Mouse (Mus musculus): ENCODE measurements around the gene Trpm3. TPM values are rescaled to one million over a fixed set of nuclear protein-coding genes. Genes with fewer than 3 reads are reported as not detected.

Gene Trpm3
- polyA plus RNA-seq, 1 experiment from 2014 or later = 17.5 TPM

DNA sequence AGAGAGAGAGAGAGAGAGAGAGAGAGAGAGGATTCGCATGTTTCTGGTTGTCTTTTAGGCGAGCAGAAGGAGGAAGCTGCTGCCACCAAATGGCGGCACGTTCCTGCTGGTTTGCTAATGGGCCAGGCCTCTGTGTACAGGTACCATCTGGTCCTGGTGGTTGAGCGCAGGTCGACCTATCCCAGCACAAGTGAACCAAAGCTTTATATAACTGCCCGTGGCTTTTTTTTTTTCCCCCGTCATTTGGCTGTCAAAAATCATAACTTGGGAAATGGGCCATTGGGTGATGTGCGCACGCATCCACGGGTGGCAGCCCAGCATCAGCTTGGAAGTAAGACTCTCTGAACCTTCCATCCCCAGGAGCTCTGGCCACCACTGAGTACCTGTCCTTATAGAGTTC, 745.5 kb downstream of the Trpm3 start:
- ATAC-seq = peak; percentile 85

DNA sequence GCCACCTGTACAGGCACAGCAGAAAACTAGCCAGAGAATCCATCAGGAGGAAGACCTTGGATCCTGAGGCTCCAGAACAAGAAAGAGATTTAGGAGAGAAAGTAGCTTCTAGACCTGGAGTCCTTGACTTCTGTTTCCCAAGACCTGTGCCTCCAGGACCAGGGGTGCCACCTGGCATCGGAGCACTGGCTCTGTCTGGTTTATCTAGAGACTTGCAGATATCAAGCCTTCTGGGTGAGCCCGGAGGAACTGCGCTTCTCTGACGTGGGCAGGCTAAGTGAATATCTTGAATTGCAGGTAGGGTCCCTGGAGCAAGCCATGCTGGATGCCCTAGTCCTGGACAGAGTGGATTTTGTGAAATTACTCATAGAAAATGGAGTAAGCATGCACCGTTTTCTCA, 746.2 kb downstream of the Trpm3 start:
- Histone ChIP-seq H3K9me3 (ENCODE audit: control insufficient read depth, low read length) (no peaks in the 10 kb centered on the region), H3K4me2 (ENCODE audit: low read length) (no peak overlapping the region), H3K36me3 (ENCODE audit: control insufficient read depth, insufficient read depth) (no peaks in the 10 kb centered on the region), H3K9ac (replicated peaks; ENCODE audit: low read depth, low read length) (no peak overlapping the region), H3K4me3 (replicated peaks; ENCODE audit: low read length) (no peak overlapping the region), H3K27me3 (replicated peaks; ENCODE audit: control insufficient read depth, insufficient read depth, low read length) (no peaks in the 10 kb centered on the region), H3K4me1 (replicated peaks; ENCODE audit: control insufficient read depth, insufficient read depth, low read length) (peaks cover 4% of the 10 kb centered on the region; the same call in 1 of the 2 replicates), H3K27ac (ENCODE audit: low read length) (no peak overlapping the region)
- no peak for ATAC-seq
- 91% methylated on average over 5 of the region's 5 CpGs for WGBS

More for the DNA sequence above, 745.5 kb downstream of the Trpm3 start:
- no peaks in the 10 kb centered on the region for H3K9me3 ChIP-seq (ENCODE audit: control insufficient read depth, low read length)
- peak overlapping the region; percentile 50 for H3K4me2 ChIP-seq (ENCODE audit: low read length)
- H3K27ac ChIP-seq (ENCODE audit: low read length) = no peak overlapping the region
- no peak overlapping the region for H3K9ac ChIP-seq (replicated peaks; ENCODE audit: low read depth, low read length)
- 43% methylated on average over 11 of the region's 11 CpGs for WGBS
- H3K36me3 ChIP-seq (ENCODE audit: control insufficient read depth, insufficient read depth) = no peaks in the 10 kb centered on the region
- H3K4me3 ChIP-seq (replicated peaks; ENCODE audit: low read length) = no peak overlapping the region
- no peaks in the 10 kb centered on the region for H3K27me3 ChIP-seq (replicated peaks; ENCODE audit: control insufficient read depth, insufficient read depth, low read length)
- H3K4me1 ChIP-seq (replicated peaks; ENCODE audit: control insufficient read depth, insufficient read depth, low read length) = peaks cover 4% of the 10 kb centered on the region; the same call in 1 of the 2 replicates

DNA sequence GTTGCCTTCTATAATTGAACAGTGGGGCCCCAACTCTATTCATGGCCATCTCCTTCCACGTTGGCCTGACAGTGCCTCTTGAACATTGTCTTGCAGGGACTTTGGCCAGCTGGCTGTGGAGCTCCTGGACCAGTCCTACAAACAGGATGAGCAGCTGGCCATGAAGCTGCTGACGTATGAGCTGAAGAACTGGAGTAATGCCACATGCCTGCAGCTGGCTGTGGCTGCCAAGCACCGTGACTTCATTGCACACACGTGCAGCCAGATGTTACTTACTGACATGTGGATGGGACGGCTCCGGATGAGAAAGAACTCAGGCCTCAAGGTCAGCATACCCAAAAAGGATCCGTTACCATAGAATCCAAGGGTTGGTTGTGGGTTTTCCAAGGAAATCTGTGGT, 763.0 kb downstream of the Trpm3 start:
- whole genome bisulfite sequencing = 90% methylated on average over 7 of the region's 7 CpGs
- Histone ChIP-seq H3K4me2 (ENCODE audit: low read length) (no peak overlapping the region), H3K4me3 (replicated peaks; ENCODE audit: low read length) (no peak overlapping the region), H3K4me1 (replicated peaks; ENCODE audit: control insufficient read depth, insufficient read depth, low read length) (peaks cover 10% of the 10 kb centered on the region), H3K36me3 (ENCODE audit: control insufficient read depth, insufficient read depth) (no peaks in the 10 kb centered on the region), H3K27me3 (replicated peaks; ENCODE audit: control insufficient read depth, insufficient read depth, low read length) (no peaks in the 10 kb centered on the region), H3K27ac (ENCODE audit: low read length) (no peak overlapping the region), H3K9ac (replicated peaks; ENCODE audit: low read depth, low read length) (no peak overlapping the region), H3K9me3 (ENCODE audit: control insufficient read depth, low read length) (no peaks in the 10 kb centered on the region)
- no peak for ATAC-seq

DNA sequence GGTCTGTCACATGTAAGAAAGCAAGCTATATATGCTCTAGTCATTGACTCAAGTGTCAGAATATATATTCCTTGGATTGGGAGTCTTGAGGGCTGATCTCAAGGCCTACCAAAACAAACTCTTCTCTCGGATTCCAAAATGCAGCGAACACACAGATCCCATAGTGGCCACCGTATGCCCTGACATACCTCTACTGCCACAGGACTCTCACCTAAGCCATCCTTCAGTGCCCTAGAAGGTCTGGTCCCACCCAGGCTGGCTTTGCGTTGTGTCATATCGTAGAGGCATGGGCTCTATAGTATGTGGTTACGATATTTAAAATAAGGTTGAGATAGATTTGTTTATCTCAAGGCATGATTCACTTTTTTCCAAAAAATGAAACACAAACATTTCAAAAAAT, 763.5 kb downstream of the Trpm3 start:
- H3K27me3 ChIP-seq (replicated peaks; ENCODE audit: control insufficient read depth, insufficient read depth, low read length) = no peaks in the 10 kb centered on the region
- no peak overlapping the region for H3K27ac ChIP-seq (ENCODE audit: low read length)
- no peaks in the 10 kb centered on the region for H3K9me3 ChIP-seq (ENCODE audit: control insufficient read depth, low read length)
- H3K4me1 ChIP-seq (replicated peaks; ENCODE audit: control insufficient read depth, insufficient read depth, low read length) = peaks cover 10% of the 10 kb centered on the region
- no peak for ATAC-seq
- WGBS = 97% methylated on average over 6 of the region's 6 CpGs
- no peak overlapping the region for H3K4me2 ChIP-seq (ENCODE audit: low read length)
- no peak overlapping the region for H3K9ac ChIP-seq (replicated peaks; ENCODE audit: low read depth, low read length)
- no peak overlapping the region for H3K4me3 ChIP-seq (replicated peaks; ENCODE audit: low read length)
- H3K36me3 ChIP-seq (ENCODE audit: control insufficient read depth, insufficient read depth) = no peaks in the 10 kb centered on the region

DNA sequence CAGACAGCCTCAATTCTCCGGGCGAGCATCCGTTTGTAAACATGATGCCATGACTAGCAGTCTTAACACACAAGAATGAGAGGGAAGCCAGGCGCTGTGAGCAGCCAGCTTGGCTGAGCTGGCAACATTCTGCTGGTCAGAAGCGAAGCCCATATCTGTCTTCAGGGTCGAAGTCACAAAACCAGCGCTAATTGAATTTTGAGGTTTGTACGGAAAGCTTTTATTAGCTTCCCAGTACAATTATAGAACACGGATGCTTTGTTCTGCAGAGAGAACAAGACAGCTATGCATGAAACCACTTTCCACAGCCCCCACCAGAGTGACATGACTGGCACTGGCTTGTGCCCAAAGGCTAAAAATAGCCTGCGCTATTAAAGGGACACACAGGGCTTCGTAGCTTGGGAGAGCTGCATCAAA, 766.2 kb downstream of the Trpm3 start:
- Histone ChIP-seq H3K27ac (ENCODE audit: low read length) (peak overlapping the region; percentile 87), H3K4me2 (ENCODE audit: low read length) (peak overlapping the region; percentile 40), H3K9me3 (ENCODE audit: control insufficient read depth, low read length) (no peaks in the 10 kb centered on the region), H3K9ac (replicated peaks; ENCODE audit: low read depth, low read length) (peak overlapping the region; percentile 32; the same call in 1 of the 2 replicates), H3K4me1 (replicated peaks; ENCODE audit: control insufficient read depth, insufficient read depth, low read length) (peaks cover 10% of the 10 kb centered on the region), H3K4me3 (replicated peaks; ENCODE audit: low read length) (no peak overlapping the region), H3K36me3 (ENCODE audit: control insufficient read depth, insufficient read depth) (no peaks in the 10 kb centered on the region; the same call in 1 of the 2 replicates), H3K27me3 (replicated peaks; ENCODE audit: control insufficient read depth, insufficient read depth, low read length) (no peaks in the 10 kb centered on the region)
- peak; percentile 90 for ATAC-seq
- WGBS = 31% methylated on average over 11 of the region's 11 CpGs

DNA sequence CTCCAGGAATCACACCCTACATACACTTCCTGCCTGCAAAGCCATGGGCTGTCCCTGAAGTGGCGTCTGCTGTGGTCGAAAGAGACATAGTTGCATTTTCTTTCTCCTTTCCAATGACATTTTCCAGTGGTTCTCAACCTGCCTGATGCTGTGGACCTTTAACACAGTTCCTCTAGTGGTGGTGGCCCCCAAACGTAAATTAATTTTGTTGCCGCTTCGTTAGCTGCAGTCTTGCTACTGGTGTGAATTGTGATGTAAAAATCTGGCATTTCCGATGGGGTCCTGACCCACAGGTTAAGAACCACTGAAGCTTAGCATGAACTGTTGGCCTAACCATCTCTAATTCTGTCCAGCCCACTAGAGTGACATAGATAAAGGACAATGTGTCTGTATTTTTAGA, 771.8 kb downstream of the Trpm3 start:
- H3K4me2 ChIP-seq (ENCODE audit: low read length) = no peak overlapping the region
- H3K27ac ChIP-seq (ENCODE audit: low read length) = no peak overlapping the region
- WGBS = 80% methylated on average over 6 of the region's 6 CpGs

DNA sequence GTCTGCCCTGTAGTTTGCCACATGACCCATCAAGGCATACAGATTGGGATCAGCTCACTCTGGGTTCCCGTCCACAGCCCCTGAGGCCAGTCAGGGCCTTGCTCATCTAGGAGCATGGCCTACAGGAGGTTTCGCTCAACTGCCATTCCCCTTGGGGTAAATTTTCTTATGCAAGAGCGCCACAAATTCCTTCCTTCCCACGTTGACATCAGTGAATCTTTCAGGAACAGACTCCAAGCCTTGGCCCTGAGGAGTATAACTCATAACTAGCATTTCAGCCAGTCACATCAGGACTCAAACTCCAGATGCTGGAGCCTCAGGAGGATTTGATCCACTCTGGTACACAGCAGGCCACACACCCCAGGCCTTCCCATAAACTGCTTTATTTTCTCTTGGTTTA, 774.1 kb downstream of the Trpm3 start:
- H3K27ac ChIP-seq (ENCODE audit: low read length) = no peak overlapping the region
- no peak overlapping the region for H3K9ac ChIP-seq (replicated peaks; ENCODE audit: low read depth, low read length)
- H3K4me3 ChIP-seq (replicated peaks; ENCODE audit: low read length) = no peak overlapping the region
- no peaks in the 10 kb centered on the region; the same call in 1 of the 2 replicates for H3K36me3 ChIP-seq (ENCODE audit: control insufficient read depth, insufficient read depth)
- no peak overlapping the region for H3K4me2 ChIP-seq (ENCODE audit: low read length)
- H3K4me1 ChIP-seq (replicated peaks; ENCODE audit: control insufficient read depth, insufficient read depth, low read length) = peaks cover 13% of the 10 kb centered on the region
- no peaks in the 10 kb centered on the region for H3K27me3 ChIP-seq (replicated peaks; ENCODE audit: control insufficient read depth, insufficient read depth, low read length)
- 88% methylated on average over 4 of the region's 4 CpGs for WGBS
- no peaks in the 10 kb centered on the region for H3K9me3 ChIP-seq (ENCODE audit: control insufficient read depth, low read length)
- ATAC-seq = no peak

More for the DNA sequence above, 771.8 kb downstream of the Trpm3 start:
- H3K4me3 ChIP-seq (replicated peaks; ENCODE audit: low read length) = no peak overlapping the region
- no peak for ATAC-seq
- H3K27me3 ChIP-seq (replicated peaks; ENCODE audit: control insufficient read depth, insufficient read depth, low read length) = no peaks in the 10 kb centered on the region
- no peaks in the 10 kb centered on the region for H3K9me3 ChIP-seq (ENCODE audit: control insufficient read depth, low read length)
- no peak overlapping the region for H3K9ac ChIP-seq (replicated peaks; ENCODE audit: low read depth, low read length)
- no peaks in the 10 kb centered on the region; the same call in 1 of the 2 replicates for H3K36me3 ChIP-seq (ENCODE audit: control insufficient read depth, insufficient read depth)
- H3K4me1 ChIP-seq (replicated peaks; ENCODE audit: control insufficient read depth, insufficient read depth, low read length) = no peaks in the 10 kb centered on the region; the same call in 1 of the 2 replicates

DNA sequence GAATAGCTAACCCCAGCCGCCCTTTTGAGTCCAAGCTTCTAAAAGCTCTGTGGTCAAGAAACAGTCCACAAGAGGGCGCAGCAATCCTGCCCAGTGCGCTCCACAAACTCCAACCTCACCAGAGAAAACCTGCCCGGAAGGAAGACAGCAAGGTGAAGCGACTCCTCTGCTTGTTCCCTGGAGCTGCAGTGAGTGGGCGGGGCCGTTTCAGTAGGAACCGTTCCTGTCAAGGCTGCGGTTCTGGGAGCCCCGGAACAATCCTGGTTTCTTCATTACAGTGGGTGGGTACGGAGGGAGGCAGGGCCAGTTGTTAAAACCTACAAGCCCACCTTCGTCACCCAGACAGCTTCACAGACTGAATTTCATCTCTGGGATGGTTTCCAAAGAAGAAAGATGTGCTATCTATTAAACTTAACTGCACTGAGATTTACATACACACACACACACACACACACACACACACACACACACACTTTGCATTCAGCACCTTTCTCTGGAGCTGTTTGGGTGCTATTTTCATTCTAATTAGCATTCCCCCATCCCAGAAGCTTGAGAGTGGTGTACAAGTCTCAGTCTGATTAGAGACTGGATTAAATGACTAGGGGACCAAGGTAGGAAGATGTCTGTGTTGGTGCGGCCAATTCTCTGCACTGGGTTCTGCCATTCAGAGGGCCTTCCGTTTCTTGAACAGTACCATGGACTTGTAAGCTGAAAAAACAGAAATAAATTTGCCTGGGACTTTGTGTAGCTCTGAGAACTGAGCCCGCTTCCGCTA, 777.2 kb downstream of the Trpm3 start:
- peak overlapping the region; percentile 61 for H3K27ac ChIP-seq (ENCODE audit: low read length)
- H3K27me3 ChIP-seq (replicated peaks; ENCODE audit: control insufficient read depth, insufficient read depth, low read length) = no peaks in the 10 kb centered on the region
- peak; percentile 64 for ATAC-seq
- H3K4me2 ChIP-seq (ENCODE audit: low read length) = peak overlapping the region; percentile 69
- H3K9me3 ChIP-seq (ENCODE audit: control insufficient read depth, low read length) = no peaks in the 10 kb centered on the region
- H3K4me1 ChIP-seq (replicated peaks; ENCODE audit: control insufficient read depth, insufficient read depth, low read length) = peaks cover 13% of the 10 kb centered on the region
- H3K36me3 ChIP-seq (ENCODE audit: control insufficient read depth, insufficient read depth) = no peaks in the 10 kb centered on the region
- 11% methylated on average over 16 of the region's 16 CpGs for WGBS
- peak overlapping the region; percentile 42 for H3K4me3 ChIP-seq (replicated peaks; ENCODE audit: low read length)
- H3K9ac ChIP-seq (replicated peaks; ENCODE audit: low read depth, low read length) = peak overlapping the region; percentile 48

DNA sequence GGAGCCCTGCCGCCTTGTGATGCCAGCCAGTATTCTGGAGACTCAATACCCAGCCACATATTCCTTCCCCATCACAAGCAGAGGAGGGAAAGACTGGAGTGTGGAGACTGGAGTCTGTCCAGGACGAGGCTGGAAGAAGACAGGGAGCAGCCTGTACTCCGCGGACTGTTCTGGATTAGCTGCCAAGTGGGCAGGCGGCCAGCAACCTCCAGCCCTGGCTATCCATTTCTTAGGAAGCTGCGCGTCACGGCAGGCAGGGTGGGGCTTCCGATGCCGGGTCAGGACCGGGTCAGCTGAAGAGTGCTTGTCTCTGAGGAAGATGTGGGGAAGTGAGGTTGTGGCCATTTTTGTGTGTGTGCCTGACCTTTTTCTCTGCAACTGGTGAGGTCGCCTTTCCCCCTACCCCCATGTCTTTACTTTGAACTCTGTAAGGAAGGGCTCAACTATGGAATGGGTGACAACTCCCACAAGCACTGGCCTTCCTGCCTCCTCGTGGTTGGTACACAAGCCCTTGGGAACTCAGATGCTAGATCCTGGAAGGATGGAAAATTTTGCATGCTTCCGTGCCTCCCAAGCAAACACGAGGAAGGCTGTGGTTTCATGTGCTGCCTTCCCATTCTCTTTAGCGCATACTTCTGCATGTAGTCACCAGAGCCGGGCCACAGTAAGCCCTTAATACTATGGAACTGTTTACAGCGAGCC, 777.9 kb downstream of the Trpm3 start:
- WGBS = 41% methylated on average over 18 of the region's 18 CpGs
- peak overlapping the region; percentile 61 for H3K27ac ChIP-seq (ENCODE audit: low read length)
- H3K4me3 ChIP-seq (replicated peaks; ENCODE audit: low read length) = no peak overlapping the region
- H3K27me3 ChIP-seq (replicated peaks; ENCODE audit: control insufficient read depth, insufficient read depth, low read length) = no peaks in the 10 kb centered on the region
- H3K4me2 ChIP-seq (ENCODE audit: low read length) = peak overlapping the region; percentile 69
- no peak overlapping the region for H3K9ac ChIP-seq (replicated peaks; ENCODE audit: low read depth, low read length)
- H3K9me3 ChIP-seq (ENCODE audit: control insufficient read depth, low read length) = no peaks in the 10 kb centered on the region
- H3K36me3 ChIP-seq (ENCODE audit: control insufficient read depth, insufficient read depth) = no peaks in the 10 kb centered on the region
- peak; percentile 90 for ATAC-seq
- peaks cover 13% of the 10 kb centered on the region for H3K4me1 ChIP-seq (replicated peaks; ENCODE audit: control insufficient read depth, insufficient read depth, low read length)
